Mouse (Mus musculus): ENCODE measurements around the gene Retsat.

DNA sequence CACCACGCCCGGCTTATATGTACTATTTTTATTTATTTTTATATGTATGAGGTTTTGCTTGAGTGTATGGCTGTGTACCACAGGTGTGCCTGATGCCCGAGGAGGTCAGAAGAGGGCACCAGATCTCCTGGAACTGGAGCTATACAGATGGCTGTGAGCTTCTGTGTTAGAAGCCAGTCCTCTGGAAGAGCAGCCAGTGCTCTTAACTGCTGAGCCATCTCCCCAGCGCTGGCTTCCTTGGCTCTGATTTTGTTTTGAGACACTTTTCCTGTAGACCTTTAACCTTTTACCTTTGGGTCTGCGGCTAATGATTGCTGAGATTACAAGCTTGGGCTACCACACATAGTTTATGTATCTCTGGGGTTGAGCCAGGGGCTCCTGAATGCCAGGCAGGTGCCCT lies 30.8 kb upstream of the Retsat start:
- TF ChIP-seq CTCF (IDR thresholded peaks at IDR 0.05; ENCODE audit: low read depth) (0 out of 2 replicates have a peak, but pooled peaks have one; percentile 3), EP300 (IDR thresholded peaks at IDR 0.05; ENCODE audit: low read depth) (no peak)

Data from liver, embryonic 14.5 days (tissue).